Mouse (Mus musculus): Measurements from ENCODE around the gene Parp1. TPM values are rescaled to one million over a fixed set of nuclear protein-coding genes. Genes with fewer than 3 reads are reported as not detected.
"Not testable (repeated sequence)": the region's sequence is repeated elsewhere in the genome, so short reads cannot be mapped to it uniquely, and the experiment has no call there.

The Parp1 gene
- polyA plus RNA-seq, 1 experiment from 2014 or later = 109 TPM

DNA sequence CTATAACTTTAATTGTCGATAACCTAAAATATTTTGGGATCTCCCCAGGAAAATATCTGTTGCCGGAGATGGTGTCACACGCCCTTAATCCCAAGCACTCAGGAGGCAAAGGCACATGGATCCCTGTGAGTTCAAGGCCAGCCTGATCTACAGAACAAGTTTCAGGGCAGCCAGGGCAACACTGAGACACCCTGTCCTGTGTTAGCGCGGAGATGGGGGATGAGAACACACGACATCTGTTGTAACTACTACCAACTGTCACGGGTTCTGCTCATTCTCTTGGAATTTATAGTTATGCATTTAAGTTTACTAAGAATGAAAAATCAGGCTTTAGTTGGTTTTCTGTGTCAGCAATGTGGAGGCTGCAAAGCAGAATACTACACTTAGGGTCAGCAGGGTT is 476 bp upstream of the Parp1 start:
- 0 out of 2 replicates have a peak overlapping the region, but pooled peaks have one; percentile 2 for H3K9ac ChIP-seq
- 35% methylated on average over 7 of the region's 7 CpGs for WGBS
- peaks cover 18% of the 10 kb centered on the region for H3K4me1 ChIP-seq (replicated peaks)
- no peaks in the 10 kb centered on the region for H3K9me3 ChIP-seq
- peak overlapping the region; percentile 88 for H3K4me2 ChIP-seq (replicated peaks)
- H3K36me3 ChIP-seq = no peaks in the 10 kb centered on the region
- ATAC-seq = peak; percentile 30
- no peaks in the 10 kb centered on the region for H3K27me3 ChIP-seq (replicated peaks)
- H3K27ac ChIP-seq = 0 out of 2 replicates have a peak overlapping the region, but pooled peaks have one; percentile 42
- peak overlapping the region; percentile 95 for H3K4me3 ChIP-seq (replicated peaks)

DNA sequence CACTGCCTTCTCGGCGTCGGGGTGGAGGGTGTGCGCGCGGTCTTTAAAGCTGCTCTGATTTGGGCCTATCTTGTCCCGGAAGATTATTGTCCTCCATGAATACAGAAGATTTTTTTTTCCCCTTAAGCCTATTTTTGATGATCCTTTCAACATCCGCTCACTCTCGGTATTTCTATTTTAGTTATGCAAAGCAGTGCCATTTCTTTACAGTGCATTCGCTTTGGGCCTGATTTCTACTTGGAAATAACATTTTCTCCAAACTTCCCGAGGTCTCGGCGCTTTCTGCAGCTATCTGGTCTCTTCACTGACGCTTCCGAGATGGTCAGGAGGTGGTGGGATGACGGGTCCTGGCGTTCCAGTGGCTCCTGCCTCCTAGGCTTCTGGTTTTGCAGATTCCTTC is 729 bp downstream of the Parp1 start:
- 0% methylated on average over 17 of the region's 17 CpGs for WGBS
- peak overlapping the region; percentile 86 for H3K9ac ChIP-seq
- H3K27ac ChIP-seq = peak overlapping the region; percentile 89

DNA sequence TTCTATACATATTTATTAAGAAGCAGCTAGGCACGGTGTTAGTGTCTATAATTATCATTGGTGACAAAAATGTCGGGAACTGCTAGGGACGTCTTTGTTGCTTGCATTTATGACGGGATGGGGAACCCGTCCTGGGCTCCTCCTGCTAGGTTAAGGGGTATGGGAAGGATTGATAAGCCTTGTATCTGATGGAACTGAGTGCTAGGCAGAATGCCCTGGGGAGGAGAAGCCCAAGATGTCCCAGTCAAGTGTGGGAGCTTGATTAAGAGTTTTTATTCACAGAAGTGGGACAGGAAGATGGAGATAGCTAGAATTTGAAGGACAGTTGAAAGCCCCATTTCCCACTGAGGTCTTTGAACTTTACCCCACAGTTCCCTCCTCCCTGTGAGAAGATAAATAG is 1.5 kb downstream of the Parp1 start:
- H3K4me2 ChIP-seq (replicated peaks) = peak overlapping the region; percentile 88
- no peak overlapping the region for H3K27ac ChIP-seq
- 7% methylated on average over 5 of the region's 5 CpGs for WGBS
- H3K9me3 ChIP-seq = no peaks in the 10 kb centered on the region
- H3K4me1 ChIP-seq (replicated peaks) = peaks cover 18% of the 10 kb centered on the region
- H3K4me3 ChIP-seq (replicated peaks) = peak overlapping the region; percentile 95
- no peak for ATAC-seq
- peak overlapping the region; percentile 86 for H3K9ac ChIP-seq
- H3K27me3 ChIP-seq (replicated peaks) = no peaks in the 10 kb centered on the region
- H3K36me3 ChIP-seq = peaks cover 5% of the 10 kb centered on the region

More for the DNA sequence above, 729 bp downstream of the Parp1 start:
- Histone ChIP-seq H3K27me3 (replicated peaks) (no peaks in the 10 kb centered on the region), H3K4me2 (replicated peaks) (peak overlapping the region; percentile 88), H3K9me3 (no peaks in the 10 kb centered on the region), H3K36me3 (peaks cover 4% of the 10 kb centered on the region), H3K4me3 (replicated peaks) (peak overlapping the region; percentile 95), H3K4me1 (replicated peaks) (peaks cover 18% of the 10 kb centered on the region)
- ATAC-seq = no peak

DNA sequence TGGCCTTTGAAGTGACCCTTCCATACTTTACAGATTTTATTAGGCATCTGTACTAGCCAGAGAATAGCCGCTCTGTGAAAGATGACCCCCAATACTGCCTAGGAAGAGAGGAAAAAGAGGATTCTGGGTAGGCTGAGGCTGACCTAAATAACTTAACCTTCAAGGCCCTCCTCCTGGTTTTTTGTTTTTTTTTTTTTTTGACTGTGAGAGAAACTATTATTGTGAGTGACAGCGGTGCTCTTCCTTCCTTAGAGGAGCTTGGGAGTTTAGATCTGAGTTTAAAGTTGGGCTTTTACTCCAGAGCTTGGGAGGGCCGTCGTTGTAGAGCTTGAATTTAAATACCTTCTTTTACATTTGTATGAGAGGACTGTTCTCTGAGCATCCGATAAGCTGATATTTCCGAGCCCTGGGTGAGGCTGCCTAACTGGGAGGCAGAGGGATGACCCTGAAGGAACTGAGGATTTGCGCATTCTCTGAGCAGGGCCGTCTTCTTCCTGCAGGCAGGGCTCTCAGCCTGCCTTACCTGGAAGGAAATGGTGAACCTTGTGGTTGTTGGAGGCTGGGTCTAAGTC is 2.4 kb downstream of the Parp1 start:
- H3K9ac ChIP-seq = no peak overlapping the region
- H3K36me3 ChIP-seq = peaks cover 6% of the 10 kb centered on the region
- peaks cover 18% of the 10 kb centered on the region for H3K4me1 ChIP-seq (replicated peaks)
- no peak overlapping the region for H3K27ac ChIP-seq
- H3K4me3 ChIP-seq (replicated peaks) = no peak overlapping the region
- WGBS = 72% methylated on average over 8 of the region's 8 CpGs
- no peak for ATAC-seq
- H3K4me2 ChIP-seq (replicated peaks) = peak overlapping the region; percentile 88
- no peaks in the 10 kb centered on the region for H3K9me3 ChIP-seq
- no peaks in the 10 kb centered on the region for H3K27me3 ChIP-seq (replicated peaks)

DNA sequence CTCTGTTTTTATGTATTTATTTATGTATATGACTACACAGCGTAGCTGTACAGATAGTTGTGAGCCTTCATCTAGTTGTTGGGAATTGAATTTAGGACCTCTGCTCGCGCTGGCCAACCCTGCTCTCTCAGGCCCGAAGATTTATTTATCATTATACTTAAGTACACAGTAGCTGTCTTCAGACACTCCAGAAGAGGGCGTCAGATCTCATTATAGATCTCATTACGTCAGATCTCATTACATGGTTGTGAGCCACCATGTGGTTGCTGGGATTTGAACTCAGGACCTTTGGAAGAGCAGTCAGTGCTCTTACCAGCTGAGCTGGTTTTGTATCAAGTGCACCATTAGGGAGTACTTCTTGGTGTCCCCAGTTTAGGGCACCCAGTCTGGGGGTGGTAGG is 3.0 kb downstream of the Parp1 start:
- WGBS = 78% methylated on average over 6 of the region's 6 CpGs
- not testable (repeated sequence) for H3K27me3 ChIP-seq (replicated peaks); ATAC-seq; H3K9ac ChIP-seq; H3K9me3 ChIP-seq; H3K36me3 ChIP-seq; H3K4me3 ChIP-seq (replicated peaks); H3K4me2 ChIP-seq (replicated peaks); H3K27ac ChIP-seq
- H3K4me1 ChIP-seq (replicated peaks) = peaks cover 18% of the 10 kb centered on the region

DNA sequence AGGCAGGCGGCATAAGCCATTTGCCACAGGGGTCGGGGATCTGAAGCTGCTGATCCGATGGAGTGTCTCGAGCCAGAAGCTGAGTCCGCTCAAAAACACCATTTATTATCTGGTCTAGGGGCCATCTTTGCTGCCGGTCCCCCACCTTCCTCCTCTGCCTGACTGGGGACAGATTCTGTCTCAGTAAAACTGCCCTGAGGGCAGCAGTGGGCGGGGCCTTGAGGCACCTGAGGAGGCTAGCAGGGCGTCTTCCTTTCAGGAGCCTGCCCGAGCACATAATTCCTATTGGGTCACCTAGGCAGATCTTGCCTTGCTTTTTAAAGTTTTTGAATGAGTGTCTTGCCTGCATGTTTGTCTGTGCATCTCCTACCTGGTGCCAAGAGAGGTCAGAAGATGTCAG is 3.4 kb downstream of the Parp1 start:
- Histone ChIP-seq H3K9me3 (no peaks in the 10 kb centered on the region), H3K9ac (no peak overlapping the region), H3K27me3 (replicated peaks) (no peaks in the 10 kb centered on the region), H3K4me2 (replicated peaks) (no peak overlapping the region), H3K4me3 (replicated peaks) (no peak overlapping the region), H3K27ac (no peak overlapping the region), H3K4me1 (replicated peaks) (peaks cover 18% of the 10 kb centered on the region), H3K36me3 (peaks cover 7% of the 10 kb centered on the region)
- ATAC-seq = no peak
- WGBS = 92% methylated on average over 9 of the region's 9 CpGs

DNA sequence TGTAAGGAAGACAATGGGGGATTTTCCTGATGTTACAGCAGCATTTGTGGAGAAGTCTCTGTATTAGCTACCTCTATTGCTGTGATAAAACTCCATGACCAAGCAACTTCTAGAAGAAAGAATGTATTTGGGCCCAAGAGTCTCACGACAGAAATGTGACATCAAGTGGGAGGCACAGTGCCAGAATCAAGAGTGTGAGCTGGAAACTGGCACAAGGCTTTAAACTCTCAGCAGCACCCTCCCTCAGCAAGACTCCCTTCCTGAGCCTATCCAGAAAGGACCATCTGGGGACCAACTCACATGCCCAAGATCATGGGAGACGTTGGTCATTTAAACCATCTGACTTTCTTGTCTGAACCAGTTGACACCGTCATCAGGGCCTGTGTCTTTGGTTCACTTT is 7.8 kb downstream of the Parp1 start:
- Histone ChIP-seq H3K36me3 (peaks cover 43% of the 10 kb centered on the region), H3K4me3 (replicated peaks) (no peak overlapping the region), H3K9ac (no peak overlapping the region), H3K27ac (no peak overlapping the region), H3K27me3 (replicated peaks) (no peaks in the 10 kb centered on the region), H3K9me3 (no peaks in the 10 kb centered on the region), H3K4me2 (replicated peaks) (no peak overlapping the region), H3K4me1 (replicated peaks) (no peaks in the 10 kb centered on the region)
- no peak for ATAC-seq
- WGBS = 85% methylated on average over 3 of the region's 3 CpGs

DNA sequence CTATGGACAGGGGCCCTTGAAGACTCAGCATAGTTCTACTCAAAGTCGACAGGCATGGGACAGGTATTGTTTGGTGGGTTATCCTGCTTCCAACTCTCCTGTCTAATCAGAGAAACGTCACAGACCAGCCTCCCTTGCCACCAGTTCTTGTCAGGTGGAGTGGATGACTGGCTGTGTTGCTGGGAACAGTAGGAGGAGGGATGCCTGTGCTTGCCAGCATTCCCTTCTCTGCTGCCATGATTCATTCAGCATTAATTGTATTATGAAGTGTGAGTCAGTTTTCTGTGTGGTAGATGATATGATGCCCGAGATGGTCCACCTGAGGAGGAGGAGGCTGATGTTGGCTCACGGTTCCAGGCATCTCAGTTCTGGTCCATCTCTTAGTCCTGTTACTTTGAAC is 9.1 kb downstream of the Parp1 start:
- WGBS = 78% methylated on average over 4 of the region's 4 CpGs
- Histone ChIP-seq H3K27me3 (replicated peaks) (no peaks in the 10 kb centered on the region), H3K4me3 (replicated peaks) (no peak overlapping the region), H3K9ac (no peak overlapping the region), H3K9me3 (no peaks in the 10 kb centered on the region), H3K4me2 (replicated peaks) (no peak overlapping the region), H3K36me3 (peaks cover 56% of the 10 kb centered on the region), H3K27ac (no peak overlapping the region), H3K4me1 (replicated peaks) (no peaks in the 10 kb centered on the region)
- no peak for ATAC-seq

DNA sequence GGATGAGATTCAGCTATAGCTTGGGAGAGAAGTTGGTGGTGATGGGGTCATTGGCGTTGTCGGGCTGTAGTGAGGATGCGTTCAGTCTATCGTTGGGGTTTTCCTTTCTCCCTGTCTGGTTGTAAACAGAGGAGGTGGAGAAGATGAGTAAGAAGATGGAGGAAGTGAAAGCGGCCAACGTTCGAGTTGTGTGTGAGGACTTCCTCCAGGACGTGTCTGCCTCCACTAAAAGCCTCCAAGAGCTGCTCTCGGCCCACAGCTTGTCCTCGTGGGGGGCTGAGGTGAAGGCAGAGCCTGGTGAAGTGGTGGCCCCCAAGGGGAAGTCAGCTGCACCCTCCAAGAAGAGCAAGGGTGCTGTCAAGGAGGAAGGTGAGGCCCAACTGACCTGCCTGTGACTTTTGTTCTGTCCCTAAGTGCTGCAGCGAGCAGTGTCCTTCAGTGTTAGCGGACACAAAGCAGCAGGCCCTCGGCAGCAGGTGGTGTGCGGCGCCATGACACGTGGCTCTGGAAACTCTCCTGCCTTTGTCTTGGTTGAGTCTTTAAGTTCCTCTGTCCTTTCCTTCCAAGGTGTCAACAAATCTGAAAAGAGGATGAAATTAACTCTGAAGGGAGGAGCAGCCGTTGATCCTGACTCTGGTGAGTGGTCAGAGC is 19.2 kb downstream of the Parp1 start:
- no peak overlapping the region for H3K4me2 ChIP-seq (replicated peaks)
- H3K9ac ChIP-seq = no peak overlapping the region
- H3K4me1 ChIP-seq (replicated peaks) = no peaks in the 10 kb centered on the region
- peaks cover 59% of the 10 kb centered on the region for H3K36me3 ChIP-seq
- WGBS = 93% methylated on average over 17 of the region's 17 CpGs
- no peaks in the 10 kb centered on the region for H3K9me3 ChIP-seq
- H3K27ac ChIP-seq = no peak overlapping the region
- no peaks in the 10 kb centered on the region for H3K27me3 ChIP-seq (replicated peaks)
- no peak overlapping the region for H3K4me3 ChIP-seq (replicated peaks)
- no peak for ATAC-seq

DNA sequence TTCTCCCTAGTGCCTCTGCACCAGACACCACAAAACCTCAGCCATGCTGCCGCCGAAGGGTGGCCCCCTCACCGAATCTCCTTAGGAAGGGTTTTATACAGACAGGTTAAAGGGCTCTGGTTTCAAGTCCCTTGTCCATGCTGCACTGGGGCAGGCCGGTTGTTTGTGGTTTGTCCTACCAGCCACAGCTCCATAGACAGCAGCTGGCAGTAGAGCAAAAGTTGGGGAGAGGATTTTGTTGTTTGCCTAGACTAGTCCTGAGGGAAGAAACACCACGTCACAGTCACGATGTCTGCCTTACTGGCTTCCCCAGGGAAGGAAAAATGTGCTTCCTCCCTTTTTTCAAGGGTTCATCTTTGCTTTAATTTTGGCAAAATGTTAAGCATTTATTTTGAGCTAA is 31.9 kb downstream of the Parp1 start:
- Histone ChIP-seq H3K9ac (no peak overlapping the region), H3K27ac (no peak overlapping the region), H3K9me3 (no peaks in the 10 kb centered on the region), H3K4me3 (replicated peaks) (no peak overlapping the region), H3K4me1 (replicated peaks) (no peaks in the 10 kb centered on the region), H3K36me3 (peaks cover 44% of the 10 kb centered on the region), H3K4me2 (replicated peaks) (no peak overlapping the region), H3K27me3 (replicated peaks) (no peaks in the 10 kb centered on the region)
- 91% methylated on average over 6 of the region's 6 CpGs for WGBS
- no peak for ATAC-seq

DNA sequence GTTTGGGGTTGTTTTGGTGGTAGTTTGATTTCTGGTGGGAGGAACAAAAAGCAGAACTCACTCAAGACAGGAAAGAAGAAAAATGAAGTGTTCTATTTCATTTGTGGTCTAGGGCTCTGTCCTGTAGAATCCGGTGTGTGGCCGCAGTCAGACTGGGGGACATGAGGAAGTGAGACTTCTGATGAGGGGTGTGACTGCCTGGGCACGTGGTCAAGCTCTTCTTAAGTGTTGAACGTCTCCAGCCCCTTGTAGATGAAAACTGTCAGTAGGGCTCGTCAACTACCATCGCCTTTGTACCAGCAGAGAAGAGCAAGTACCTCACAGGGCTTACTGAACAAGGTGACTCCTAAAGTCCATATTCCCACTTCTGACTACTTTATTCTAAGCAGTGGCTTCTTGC is 33.1 kb downstream of the Parp1 start:
- Histone ChIP-seq H3K36me3 (peaks cover 34% of the 10 kb centered on the region), H3K9ac (no peak overlapping the region), H3K27me3 (replicated peaks) (no peaks in the 10 kb centered on the region), H3K9me3 (no peaks in the 10 kb centered on the region), H3K4me1 (replicated peaks) (no peaks in the 10 kb centered on the region), H3K4me2 (replicated peaks) (no peak overlapping the region), H3K4me3 (replicated peaks) (no peak overlapping the region), H3K27ac (no peak overlapping the region)
- WGBS = 88% methylated on average over 6 of the region's 6 CpGs
- ATAC-seq = no peak

DNA sequence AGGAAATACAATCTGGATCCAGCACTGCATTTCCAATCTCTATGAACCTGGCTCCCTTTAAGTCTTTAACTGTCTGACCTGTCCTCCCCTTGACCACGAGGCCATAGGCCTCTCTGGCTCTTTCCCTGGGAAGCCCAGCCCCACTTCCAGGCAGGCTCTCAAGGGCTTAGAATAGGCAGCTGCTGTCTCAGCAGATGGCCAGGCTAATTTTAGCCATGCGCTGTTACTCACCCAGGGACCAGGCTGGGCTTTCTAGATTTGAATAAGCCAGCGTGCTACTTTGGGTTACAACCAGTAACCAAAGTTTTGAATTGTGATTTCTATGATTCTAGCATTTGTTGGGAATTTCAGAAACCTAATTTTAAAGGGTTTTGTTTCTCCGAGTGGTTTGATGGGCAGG is 35.9 kb downstream of the Parp1 start:
- H3K27me3 ChIP-seq (replicated peaks) = no peaks in the 10 kb centered on the region
- H3K9ac ChIP-seq = no peak overlapping the region
- H3K36me3 ChIP-seq = peaks cover 11% of the 10 kb centered on the region; the same call in 1 of the 2 replicates
- H3K4me1 ChIP-seq (replicated peaks) = no peaks in the 10 kb centered on the region
- no peaks in the 10 kb centered on the region for H3K9me3 ChIP-seq
- no peak overlapping the region for H3K4me2 ChIP-seq (replicated peaks)
- no peak for ATAC-seq
- no peak overlapping the region for H3K4me3 ChIP-seq (replicated peaks)
- 65% methylated on average over 4 of the region's 4 CpGs for WGBS
- no peak overlapping the region for H3K27ac ChIP-seq

DNA sequence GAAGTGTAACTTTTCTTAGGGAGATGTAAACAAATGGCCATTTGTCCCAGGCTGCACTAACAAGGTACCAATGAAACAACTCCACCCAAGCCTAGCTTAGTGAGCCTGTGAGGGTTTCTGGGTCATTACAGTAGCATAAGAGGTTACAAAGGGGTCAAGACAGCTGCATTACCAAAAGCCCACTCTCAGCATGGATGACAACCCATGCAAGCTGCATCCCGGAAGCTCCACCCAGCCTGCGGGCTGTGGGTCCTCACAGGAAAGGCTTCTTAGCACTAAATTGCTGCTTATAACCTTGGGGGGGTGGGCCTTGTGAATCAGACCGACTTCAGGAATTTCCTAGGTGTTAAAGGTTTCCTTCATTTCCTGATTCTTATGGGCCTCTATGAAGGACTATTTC is 37.4 kb downstream of the Parp1 start:
- 41% methylated on average over 3 of the region's 3 CpGs for WGBS
- Histone ChIP-seq H3K36me3 (peaks cover 2% of the 10 kb centered on the region; the same call in 1 of the 2 replicates), H3K27ac (no peak overlapping the region), H3K4me3 (replicated peaks) (no peak overlapping the region), H3K9me3 (no peaks in the 10 kb centered on the region), H3K27me3 (replicated peaks) (no peaks in the 10 kb centered on the region), H3K4me2 (replicated peaks) (no peak overlapping the region), H3K4me1 (replicated peaks) (no peaks in the 10 kb centered on the region), H3K9ac (no peak overlapping the region)
- no peak for ATAC-seq
